Mouse (Mus musculus) G1E (cell line): ENCODE results near the gene Zfpm1.

Experiments
- CTCF ChIP-seq: IDR thresholded peaks from 2 replicates; pipeline ENCODE4 v1.5.1; 2012; ENCODE audit warnings: low read depth, low read length, inconsistent platforms, mixed read lengths
- GATA1 ChIP-seq: IDR thresholded peaks from 2 replicates; pipeline ENCODE4 v1.6.1; 2012; ENCODE audit warnings: borderline replicate concordance, low read length, inconsistent platforms, mixed read lengths
- GATA2 ChIP-seq: IDR thresholded peaks from 2 replicates; pipeline ENCODE4 v1.6.1; 2012; ENCODE audit warnings: low read depth, low read length, inconsistent platforms, borderline replicate concordance
- POLR2AphosphoS5 ChIP-seq: IDR thresholded peaks from 2 replicates; pipeline ENCODE4 v1.6.1; 2012; ENCODE audit warnings: low read depth, low read length, inconsistent platforms; ENCODE audit not compliant: insufficient replicate concordance

DNA sequence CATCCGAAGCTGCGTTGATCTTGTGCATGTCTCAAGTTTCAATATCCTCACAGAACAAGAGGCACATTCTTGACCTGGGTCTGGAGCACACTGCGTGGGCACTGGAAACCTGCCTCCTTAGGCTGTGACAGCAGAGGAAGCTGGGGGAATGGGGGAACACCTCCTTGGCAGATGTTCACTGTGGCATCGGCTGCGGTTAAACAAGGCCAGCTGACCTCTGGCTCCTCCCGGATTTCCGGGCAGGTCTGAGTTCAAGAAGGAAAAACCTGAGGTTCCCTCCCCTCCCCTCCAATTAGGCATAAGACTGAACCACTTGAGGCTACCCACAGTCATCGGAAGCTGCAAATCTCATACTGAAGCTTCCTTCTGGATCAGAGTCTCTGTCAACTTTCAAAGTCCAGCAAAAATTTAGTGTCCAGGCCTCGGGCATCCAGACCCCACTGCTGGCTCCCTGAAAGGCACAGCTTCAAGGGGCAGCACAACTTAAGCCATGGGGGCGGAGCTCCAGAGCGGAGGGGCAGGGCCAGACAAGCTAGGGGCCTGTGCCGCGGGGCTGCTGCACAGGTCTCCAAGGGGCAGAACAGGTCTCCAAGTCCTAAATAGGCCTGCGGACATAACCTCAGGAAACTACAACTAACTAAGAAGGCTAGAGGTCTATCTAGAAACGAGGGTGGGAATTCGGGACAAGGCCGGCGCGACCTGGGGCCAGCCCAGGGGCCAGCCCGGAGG is 1.2 kb upstream of the Zfpm1 start:
- TF ChIP-seq CTCF: no peak
- TF ChIP-seq POLR2AphosphoS5: no peak
- TF ChIP-seq GATA1: no peak
- no peak for TF ChIP-seq GATA2
